Mouse (Mus musculus) spleen, embryonic (tissue): ENCODE data around the gene Adam12.

Experiments
- CTCF ChIA-PET: fragments of 350-600 bp; sonication (Branson Sonifier 250); formaldehyde crosslinking; loops from one replicate; lab custom pipeline; 2022; lab: Charles Lee

The Adam12 gene

DNA sequence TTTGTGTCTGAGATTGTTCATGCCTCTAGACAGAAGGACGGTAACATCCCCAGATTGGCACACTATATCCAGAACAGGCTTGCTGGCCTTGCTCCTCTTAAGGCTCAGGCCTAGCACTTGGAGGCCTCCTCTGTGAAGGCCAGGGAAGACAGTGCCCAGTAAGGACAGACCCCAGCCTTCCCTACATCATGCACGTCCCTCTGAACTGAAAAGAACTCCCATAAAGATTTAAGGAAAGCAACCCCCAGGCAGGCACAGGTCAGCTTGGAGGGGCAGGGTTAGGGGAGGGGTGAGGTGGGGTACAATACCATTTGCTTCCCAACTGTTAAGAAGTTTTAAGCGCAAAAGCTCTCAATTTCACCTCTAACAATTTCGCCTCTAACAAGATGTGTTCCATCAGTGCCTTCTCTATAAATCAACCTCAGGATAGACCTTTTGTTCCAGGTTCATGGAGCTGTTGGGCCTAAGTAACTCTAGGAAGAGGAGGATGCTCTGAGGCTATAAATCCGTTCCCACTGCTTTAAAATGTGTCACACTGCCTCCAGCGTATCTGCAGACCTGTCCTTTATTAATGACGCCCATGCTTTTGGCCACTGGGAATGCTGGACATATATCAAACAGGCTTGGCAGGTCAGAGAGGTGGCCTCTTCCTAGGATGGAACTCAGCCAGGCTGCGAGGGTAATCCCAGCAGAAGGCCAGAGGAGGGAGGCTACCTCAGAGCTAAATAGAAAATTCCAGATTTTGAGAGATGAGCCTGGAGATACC, 150.5 kb downstream of the Adam12 start:
- CTCF ChIA-PET, result no interaction called here

- CTCF ChIA-PET, result interaction anchor here (0.6 kb wide), 2 partner anchors 30 to 160 kb away, joined by 3 read pairs; no protein-coding TSS in a partner anchor
Observed at GRCm38 (mm10) chr7:134079980-134080725, 151.8 kb downstream of the Adam12 start.

DNA sequence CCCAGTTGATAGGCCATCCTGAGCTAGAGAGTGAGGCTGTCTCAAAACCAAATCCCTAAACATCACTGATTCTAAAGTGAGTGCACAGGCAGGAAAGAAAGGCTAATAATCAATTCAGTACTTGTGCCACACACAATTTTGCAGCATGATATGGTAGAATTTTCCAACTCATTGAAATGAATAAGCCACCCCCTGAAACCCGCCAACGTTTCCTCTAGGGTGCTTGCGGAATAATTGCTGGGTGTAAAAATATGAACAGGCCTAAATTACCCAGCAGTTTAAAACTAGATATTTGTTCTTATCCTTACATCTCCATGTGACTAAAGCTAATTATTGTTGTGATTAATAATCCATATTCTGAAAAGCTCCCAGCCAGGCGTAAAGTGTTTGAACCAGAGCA, 154.3 kb downstream of the Adam12 start:
- CTCF ChIA-PET, result no interaction called here

DNA sequence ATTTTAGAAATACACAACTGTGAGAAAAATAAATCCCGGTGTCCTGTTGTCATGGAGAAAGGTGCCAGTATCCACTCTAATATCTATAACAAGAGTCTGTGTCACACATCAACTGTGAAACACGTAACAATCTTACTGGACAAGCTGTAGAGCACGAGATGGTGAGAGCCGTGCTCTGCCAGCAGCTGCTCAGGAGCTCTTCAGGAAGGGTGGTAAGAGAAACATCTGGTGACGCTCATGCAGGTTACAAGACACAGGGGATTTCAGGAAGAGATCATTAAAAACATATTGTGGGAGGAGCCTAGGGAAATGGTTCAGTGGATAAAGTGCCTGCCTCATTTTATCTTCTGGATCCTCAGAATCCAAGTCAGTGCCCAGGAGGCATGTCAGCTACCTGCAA, 158.9 kb downstream of the Adam12 start:
- CTCF ChIA-PET, result no interaction called here

GRCm38 (mm10) chr7:134071153-134071885, 160.6 kb downstream of the Adam12 start:
- CTCF ChIA-PET, result no interaction called here

GRCm38 (mm10) chr7:134062629-134063028, 169.3 kb downstream of the Adam12 start:
- CTCF ChIA-PET, result no interaction called here

- CTCF ChIA-PET, result no interaction called here
Observed at GRCm38 (mm10) chr7:134052486-134052885, 179.5 kb downstream of the Adam12 start.

- CTCF ChIA-PET, result no interaction called here
Observed at GRCm38 (mm10) chr7:134050371-134050770, 181.6 kb downstream of the Adam12 start.

GRCm38 (mm10) chr7:134046376-134046775, 185.6 kb downstream of the Adam12 start:
- CTCF ChIA-PET, result no interaction called here

DNA sequence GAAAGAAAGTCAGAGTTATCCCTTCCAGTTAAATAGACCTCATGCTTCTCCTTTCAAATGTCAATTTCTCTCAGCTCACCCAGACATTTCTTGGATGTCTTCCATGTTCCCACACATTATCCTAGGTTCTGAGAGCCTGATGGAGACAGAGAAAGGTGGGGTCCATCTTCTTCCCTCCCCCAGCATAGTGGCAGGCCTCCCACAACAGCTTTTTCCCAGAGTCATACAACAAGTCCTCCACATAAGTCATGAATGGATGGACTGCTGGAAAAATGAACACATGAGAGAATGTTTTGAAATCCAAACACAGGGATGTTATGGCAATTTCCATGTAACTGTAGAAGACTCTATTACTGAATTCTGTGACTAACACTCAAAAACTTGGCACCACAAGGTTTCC, 188.4 kb downstream of the Adam12 start:
- CTCF ChIA-PET, result no interaction called here

DNA sequence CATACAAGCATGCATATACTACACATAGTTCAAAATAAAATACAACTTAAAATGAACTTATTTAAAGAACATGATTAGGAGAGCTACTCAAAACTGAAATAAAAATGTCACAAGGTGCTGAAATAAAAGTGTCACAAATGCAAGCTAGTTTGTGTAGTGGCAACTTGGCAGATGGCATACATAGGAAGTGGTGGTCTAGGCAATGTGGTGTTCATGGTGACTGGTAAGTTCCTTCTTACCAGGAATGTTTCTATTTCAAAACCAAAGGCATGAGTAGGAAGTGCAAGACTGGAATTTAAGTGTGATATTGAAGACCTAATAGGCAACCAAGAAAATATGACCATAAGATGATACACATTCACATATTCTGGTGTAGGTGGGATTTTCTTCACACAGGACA, 189.3 kb downstream of the Adam12 start:
- CTCF ChIA-PET, result no interaction called here

- CTCF ChIA-PET, result no interaction called here
Observed at GRCm38 (mm10) chr7:134033939-134034338, 198.0 kb downstream of the Adam12 start.

DNA sequence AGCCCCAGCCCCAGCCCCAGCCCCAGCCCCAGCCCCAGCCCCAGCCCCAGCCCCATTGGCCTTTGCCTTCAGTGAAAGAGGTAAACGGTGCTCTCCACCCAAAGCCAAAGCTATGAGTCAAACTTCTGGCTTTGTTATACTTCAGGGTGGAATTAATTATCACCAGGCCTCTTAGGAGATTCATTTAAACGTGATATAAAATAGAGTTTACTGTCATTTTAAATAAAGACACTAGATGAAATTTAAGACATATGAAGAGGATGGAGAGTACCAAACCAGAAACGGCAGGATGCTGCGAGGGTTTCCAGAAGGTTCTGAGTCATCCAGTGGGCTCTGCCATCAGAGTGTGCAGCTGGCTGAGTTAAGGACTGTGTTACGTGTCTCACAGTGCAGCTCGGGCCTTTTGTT, 199.0 kb downstream of the Adam12 start:
- CTCF ChIA-PET, result interaction anchor here (0.7 kb wide), 1 partner anchor 1713 kb away, joined by 3 read pairs; no protein-coding TSS in a partner anchor

DNA sequence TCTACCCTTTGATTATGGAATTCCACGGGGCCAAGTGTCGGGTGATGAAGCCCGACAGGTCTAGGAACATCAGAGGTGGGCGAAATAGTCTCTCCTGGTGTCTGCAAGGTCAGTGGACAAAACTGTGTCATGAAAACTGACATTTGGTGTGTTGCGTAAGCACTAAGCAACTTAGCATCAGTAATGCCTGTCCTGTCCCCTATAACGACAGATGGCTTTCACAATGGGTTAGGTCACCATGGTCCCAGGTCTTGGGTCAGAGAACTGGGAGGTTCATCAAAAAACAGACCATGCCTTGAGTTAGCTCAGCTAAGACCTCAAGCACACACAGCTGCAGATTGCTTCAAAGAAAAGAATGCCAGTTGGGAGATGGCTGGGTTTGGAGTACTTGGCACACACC, 200.2 kb downstream of the Adam12 start:
- CTCF ChIA-PET, result no interaction called here

DNA sequence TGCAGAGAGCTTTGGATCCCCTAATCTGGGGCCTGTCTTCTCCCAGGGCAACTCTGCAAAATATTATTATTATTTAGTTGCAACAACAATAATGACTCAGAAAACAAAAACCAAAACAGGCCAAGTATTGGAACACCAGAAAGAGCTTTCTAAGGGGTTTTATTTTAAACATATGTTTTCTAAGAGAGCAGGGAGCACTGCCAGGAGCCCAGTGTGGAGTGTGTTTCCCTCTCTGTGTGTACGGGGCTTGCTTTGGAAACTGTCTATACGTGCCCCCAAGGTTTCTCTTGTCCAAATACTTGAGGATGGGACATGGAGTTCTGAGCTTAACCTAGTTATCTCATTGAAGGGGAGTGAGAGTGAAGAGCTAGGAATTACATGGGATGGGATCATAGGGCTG, 200.7 kb downstream of the Adam12 start:
- CTCF ChIA-PET, result no interaction called here

GRCm38 (mm10) chr7:134028281-134028830, 203.6 kb downstream of the Adam12 start:
- CTCF ChIA-PET, result no interaction called here

DNA sequence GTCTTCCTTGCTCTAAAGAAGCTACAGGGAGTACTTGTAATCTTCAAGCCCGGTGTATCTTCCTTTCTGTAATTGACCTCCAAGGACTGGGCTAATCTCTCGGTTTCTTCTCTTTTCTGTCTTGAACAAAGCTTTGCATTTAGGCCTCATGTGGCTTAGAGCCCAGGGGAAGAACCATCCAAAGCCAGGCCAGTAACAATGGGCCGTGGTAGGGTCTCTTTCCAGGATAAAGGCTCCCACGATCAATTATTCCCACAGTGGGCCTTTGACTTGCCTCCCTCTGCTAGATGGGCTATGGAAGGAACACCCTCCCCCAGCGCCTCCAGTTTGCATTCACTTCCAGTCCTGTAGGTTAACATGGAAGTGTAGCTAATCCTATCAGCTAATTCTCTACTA, 204.9 kb downstream of the Adam12 start:
- CTCF ChIA-PET, result no interaction called here

DNA sequence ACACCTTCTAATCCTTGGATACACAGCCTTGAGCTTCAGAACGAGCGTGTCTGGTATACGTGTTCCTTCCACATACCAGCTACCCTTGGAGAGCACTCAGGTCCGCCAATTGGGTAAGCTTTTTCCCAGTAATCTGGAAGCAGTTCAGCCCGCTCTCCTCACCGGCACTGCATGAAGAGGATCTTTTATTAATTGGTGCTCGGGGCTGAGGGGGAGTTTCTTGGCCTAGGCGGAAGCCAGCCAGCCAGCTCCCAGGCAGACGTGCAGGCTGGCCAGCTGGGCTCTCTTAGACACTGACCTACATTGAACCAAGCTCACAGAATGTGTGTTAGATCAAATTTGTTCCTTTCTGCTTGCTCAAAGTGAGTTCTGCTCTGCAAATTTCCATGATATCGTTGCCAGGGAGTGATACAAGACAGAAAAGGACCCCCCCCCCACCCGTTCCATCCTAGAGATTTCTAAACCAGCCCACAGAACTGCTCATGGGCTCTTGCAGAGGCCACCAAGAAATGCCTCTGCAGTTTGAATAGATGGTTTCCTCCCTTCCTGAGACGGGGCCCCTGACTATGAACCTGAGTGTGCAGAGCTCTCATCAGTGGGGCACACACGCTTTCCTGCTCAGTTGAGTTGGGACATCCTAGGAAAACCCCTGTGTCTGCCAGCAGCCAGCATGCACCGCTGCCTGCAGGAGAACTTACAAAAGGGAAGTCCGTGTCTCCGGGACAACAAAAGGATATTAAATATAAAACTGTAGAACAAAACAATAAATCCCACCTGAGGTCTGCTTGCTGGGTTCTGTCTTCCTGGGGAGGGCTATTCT, 205.5 kb downstream of the Adam12 start:
- CTCF ChIA-PET, result no interaction called here

- CTCF ChIA-PET, result no interaction called here
Observed at GRCm38 (mm10) chr7:134022157-134022885, 209.6 kb downstream of the Adam12 start.

GRCm38 (mm10) chr7:134015226-134015625, 216.7 kb downstream of the Adam12 start:
- CTCF ChIA-PET, result no interaction called here
